Mouse (Mus musculus) CH12F3 (cell line): ENCODE data around the gene Vmn1r237.

ENCODE experiments used
- in situ Hi-C: fragments of 300-500 bp; cut with MboI; formaldehyde crosslinking; loops from 2 replicates; pipeline ENCODE4 v1.14.3; 2020; ENCODE audit warnings: low sequenced_read_pairs

Gene Vmn1r237

GRCm38 (mm10) chr17:21311565-21311964 is at the start of gene Vmn1r237:
Vmn1r237 (plus strand) TSS chr17:21311865.
- in situ Hi-C loops, result no loop called here

DNA sequence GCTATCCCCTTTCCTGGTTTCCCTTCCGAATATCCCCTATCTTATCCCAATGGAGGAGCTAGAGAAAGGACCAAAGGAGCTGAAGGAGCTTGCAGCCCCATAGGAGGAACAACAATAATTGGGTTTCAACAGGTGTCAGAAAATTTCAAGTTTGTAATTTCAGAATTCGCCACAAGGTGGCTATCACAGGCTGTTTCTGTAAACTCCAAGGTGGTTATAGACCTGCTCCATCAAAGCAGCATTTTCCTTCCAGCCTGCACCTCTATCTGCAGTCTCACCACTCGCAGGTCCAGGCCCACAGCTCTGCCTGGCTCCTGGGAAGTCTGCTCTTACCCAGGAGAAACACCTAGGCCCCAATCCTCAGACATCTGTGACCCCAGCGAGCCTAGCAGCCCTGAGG is 39.6 kb upstream of the Vmn1r237 start:
- in situ Hi-C loops, result no loop called here

DNA sequence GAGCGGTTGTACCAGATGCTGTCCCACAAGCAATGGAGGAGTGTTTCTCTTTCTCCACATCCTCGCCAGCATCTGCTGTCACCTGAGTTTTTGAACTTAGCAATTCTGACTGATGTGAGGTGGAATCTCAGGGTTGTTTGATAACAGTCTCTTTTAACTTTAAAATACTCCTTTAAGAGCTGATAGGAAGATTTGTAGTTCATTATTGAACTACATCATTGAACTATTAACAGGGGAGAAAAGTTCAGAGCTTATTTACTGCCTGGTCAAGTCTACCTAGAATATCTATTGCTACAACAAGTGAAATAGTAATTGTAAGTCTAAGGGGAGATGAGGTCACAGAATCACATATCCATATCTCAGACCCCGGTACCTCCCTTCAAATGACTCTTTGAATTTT is 29.0 kb upstream of the Vmn1r237 start, which contains the start of gene Vmn1r236:
Vmn1r236 (plus strand) TSS at position 301 of the 400 bp plus-strand sequence.
- in situ Hi-C loops, result no loop called here

GRCm38 (mm10) chr17:21284395-21284794 is 27.3 kb upstream of the Vmn1r237 start:
- in situ Hi-C loops, result no loop called here

DNA sequence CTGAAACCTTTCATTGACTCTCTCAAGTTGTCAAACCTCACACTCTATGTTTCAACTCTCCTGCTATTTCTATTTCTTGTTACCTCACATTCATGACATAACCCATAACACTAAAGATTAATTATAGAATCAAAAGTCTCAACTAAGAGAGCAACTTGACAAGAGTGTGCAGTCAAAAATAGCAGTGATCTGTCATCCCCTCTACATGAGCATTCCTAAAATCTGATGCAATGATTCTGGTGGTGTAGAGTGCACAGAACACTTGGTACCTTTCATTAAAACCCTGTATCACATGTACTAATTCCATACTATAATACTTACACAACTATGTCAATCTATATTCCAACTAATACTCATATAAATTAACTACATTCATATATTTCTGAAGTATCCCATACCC is 22.0 kb upstream of the Vmn1r237 start:
- in situ Hi-C loops, result no loop called here
